Mouse (Mus musculus) left cerebral cortex, postnatal 14 days (tissue): ENCODE measurements around the gene Syt5. TPM values are rescaled to one million over a fixed set of nuclear protein-coding genes. Genes with fewer than 3 reads are reported as not detected.
"Not testable (repeated sequence)": the region's sequence is repeated elsewhere in the genome, so short reads cannot be mapped to it uniquely, and the experiment has no call there.

ENCODE experiments used
- DNase-seq, 2 experiments: peaks; one replicate each; pipeline ENCODE4 v3.0.0; 2021 to 2022; ENCODE audit warnings: low spot score in 2 of 2, mixed read lengths in 1 of 2
- intact Hi-C: fragments of 180-260 bp; cut with DNase I; formaldehyde crosslinking; loops from one replicate; pipeline ENCODE4 v1.15.1; 2025
- total RNA-seq, 2 experiments: library from RNA; stranded (reverse); gene quantifications; 2 replicates each; pipeline ENCODE4 v1.2.3; 2021

Syt5 gene
- total RNA-seq, 2 experiments from 2014 or later, result 241 to 259 TPM

DNA sequence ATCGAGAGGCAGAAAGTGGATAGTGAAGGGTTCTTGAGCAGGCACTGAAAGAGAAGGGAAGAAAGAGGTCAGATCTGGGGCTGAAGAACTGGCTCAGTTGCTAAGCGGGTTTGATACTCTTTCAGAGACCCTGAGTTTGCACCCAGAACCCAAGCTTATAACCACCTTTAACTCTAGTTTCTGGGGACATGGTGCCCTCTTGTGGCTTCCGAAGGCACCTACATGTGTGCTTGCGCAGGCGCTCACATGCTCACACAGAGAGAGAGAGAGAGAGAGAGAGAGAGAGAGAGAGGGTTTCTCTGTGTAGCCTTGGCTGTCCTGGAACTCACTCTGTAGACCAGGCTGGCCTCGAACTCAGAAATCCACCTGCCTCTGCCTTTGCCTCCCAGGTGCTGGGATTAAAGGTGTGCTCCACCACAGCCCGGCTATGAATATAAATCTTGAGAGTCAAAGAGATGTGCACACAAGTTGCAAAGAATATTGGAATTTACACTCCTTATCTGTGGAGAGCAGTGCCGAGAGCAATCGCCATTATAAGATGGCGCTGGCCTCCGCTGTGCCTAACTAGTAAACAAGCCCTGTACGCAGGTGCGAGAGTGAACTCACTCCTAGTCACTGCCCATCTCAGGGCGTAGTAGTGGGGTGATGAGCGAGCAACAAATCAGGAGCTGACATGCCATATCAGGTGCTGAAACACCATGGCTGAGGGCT lies 23.0 kb downstream of the Syt5 start, which contains the start of gene Tnni3:
TSS of gene Tnni3 (minus strand) at position 18 of the 711 bp plus-strand sequence.
- DNase-seq, result peak; percentile 49 to 54

DNA sequence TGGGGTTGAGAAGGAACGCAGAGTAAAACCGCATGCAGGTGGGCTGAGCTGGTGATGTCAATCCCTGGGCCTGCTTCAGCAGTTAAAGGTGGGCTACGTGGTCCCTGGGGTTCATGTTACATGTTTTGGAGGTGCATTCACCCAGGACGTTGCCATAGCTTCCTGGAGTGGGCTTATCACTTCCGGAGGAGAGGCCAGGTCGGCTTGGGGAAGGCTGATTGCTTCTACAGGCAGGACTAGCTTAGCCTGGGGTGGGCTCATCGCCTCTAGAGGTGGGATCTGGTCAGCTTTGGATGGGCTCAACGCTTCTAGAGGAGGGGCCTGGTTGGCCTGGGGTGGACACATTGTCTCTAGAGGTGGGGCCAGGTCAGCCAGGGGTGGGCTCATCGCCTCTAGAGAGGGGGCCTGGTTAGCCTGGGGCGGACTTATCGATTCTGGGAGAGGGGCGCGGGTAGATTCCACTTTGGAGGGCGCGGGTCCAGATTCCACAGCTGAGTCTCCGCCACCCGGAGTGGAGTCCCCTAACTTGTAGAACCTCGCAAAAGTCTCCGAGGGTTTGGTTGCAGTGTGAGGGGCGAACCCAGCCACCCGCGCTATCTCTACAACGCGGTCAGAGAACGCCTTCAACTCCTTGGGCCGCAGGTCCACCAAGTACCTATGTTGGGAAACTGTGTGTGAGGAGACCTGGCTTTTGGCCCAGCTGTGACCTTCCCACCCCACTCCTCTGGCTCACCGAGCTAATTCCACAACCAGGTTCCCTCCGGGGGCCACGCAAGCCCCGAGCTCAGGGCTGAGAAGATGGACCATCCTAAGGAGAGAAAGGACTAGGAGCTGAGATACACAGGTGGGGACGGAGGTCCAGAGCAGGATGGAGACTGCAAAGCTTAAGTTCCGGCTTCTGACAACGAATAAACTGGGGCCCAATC lies 23.9 kb downstream of the Syt5 start:
- intact Hi-C loops, result no loop called here
- DNase-seq, result no peak

More for the DNA sequence above, 23.0 kb downstream of the Syt5 start, which contains the start of gene Tnni3:
- intact Hi-C loops, result not testable (repeated sequence)

DNA sequence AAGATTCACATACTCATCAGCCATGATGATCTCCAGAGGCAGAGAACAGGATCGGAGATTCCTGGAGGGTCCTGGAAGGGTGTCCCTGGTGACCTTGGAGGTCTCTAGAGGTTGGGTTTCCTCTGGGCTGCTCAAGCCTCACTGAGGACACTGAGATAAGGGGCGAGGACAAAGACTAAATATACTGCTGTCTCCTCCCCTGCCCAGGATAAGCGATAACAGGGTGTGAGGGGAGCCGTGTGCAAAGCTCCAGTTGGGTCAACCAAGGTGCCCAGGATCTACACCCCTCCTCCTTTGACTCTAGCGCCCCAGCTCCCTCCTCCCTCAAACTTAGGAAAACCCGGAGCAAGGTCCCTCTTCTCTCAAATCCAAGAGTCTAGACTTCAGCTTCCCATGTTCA lies 25.0 kb downstream of the Syt5 start:
- DNase-seq, result no peak
- intact Hi-C loops, result no loop called here

DNA sequence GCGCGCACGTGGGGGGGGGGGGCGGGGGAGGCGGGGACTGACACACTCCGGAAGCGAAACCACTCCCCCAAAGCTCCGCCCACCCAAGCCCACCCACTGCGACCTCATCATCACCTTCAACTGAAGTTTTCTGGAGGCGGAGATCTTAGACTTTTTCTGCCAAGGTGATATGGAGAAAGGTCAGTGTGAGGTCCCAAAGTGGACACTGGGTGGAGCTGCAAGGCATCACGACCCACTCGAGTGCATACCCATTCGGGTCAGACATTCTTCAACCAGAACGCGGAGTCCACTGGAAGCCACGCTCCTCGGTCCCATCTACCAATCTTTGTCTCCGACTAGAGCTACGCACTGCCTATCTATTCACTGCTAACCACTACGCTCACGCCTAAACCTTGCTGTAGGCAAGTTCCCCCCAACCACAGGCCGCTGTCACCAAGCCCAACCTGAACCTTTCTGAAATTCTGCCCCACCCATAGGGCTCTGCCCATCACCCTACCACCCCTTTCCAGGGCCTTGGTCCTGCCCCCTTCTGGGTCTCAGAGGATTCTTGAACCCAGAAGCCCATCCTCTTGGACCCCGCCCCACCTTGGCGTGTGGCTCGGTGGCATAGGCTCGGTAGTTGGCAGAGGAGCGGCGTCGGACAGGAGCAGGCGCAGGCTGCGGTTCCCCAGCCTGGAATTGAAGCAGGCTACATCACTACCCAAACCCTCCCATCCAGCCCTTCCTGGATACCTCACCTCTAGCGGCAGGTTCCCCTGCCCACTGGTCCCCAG lies 25.9 kb downstream of the Syt5 start:
- intact Hi-C loops, result no loop called here
- no peak for DNase-seq

DNA sequence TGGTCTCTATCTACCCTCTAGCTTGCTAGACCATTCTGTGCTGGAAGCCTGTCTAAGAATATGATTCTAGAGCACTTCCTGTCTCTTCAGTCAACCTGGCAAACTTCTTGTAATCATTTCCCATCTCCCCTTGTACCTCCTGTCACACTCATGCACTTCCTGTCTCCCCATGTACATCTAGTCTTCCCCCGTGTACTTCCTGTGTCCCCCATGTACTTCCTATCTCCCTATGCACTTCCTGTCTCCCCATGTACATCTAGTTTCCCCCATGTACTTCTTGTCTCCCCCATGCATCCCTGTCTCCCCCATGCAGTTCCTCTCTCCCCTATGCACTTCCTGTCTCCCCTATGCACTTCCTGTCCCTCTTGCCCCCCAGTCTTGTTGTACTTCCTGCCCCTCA lies 28.9 kb downstream of the Syt5 start:
- no peak for DNase-seq

DNA sequence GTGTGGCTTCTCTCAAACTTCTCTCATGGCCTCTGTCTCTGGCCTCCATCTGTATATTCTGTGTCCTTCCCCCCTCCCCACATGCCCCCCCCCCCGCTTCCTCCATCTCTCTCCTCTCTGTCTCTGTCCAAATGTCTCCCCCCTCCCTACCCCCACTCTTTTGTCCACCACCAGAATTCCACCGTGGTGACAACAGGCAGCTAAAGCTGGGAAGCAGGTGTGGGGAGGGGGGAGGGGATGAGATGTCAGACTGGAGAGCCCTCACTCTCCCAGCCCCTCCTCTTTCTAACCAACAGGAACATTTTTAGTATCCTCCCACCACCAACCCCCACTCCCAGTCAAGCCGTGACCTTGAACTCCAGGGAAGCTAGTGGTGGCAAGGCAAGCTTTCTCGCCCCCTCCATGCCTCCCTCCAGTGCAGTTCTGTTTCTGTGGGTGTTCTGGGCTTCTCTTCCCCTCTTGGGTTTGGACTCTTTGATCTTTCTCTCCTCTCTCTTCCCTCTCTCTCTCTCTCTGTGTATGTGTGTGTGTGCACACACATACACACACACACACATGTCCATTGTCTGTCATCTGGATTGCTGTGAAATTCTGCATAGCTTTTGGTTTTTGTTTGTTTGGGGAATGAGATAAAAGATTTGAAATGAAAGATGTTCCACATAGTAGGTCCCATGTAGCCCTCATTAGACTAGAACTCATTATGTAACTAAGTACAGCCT lies 30.9 kb downstream of the Syt5 start, which contains the start of gene Tnnt1:
TSS of gene Tnnt1 (minus strand) at position 51 of the 719 bp plus-strand sequence.
- DNase-seq, result no peak
- intact Hi-C loops, result no loop called here

More for the DNA sequence above, 28.9 kb downstream of the Syt5 start:
- intact Hi-C loops, result no loop called here

DNA sequence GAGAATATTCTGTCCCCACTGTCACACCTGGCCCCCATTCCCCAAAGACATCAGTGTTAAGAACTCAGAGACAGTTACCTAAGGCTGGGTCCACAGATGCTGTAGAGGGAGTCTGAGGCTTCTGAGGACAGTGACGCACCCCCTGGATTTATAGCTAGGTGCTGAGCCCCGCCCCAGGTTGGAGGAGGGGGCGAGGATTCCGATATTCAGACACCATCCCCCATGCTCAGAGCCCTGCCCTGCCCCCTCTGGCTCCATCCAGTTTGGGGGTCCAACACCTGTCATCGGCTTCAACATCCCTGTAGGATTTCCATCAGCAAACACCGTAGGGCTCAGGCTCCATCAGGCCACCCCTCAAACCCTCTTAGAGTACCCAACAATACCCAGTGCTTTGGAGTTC lies 31.5 kb downstream of the Syt5 start:
- no peak for DNase-seq
- intact Hi-C loops, result no loop called here

DNA sequence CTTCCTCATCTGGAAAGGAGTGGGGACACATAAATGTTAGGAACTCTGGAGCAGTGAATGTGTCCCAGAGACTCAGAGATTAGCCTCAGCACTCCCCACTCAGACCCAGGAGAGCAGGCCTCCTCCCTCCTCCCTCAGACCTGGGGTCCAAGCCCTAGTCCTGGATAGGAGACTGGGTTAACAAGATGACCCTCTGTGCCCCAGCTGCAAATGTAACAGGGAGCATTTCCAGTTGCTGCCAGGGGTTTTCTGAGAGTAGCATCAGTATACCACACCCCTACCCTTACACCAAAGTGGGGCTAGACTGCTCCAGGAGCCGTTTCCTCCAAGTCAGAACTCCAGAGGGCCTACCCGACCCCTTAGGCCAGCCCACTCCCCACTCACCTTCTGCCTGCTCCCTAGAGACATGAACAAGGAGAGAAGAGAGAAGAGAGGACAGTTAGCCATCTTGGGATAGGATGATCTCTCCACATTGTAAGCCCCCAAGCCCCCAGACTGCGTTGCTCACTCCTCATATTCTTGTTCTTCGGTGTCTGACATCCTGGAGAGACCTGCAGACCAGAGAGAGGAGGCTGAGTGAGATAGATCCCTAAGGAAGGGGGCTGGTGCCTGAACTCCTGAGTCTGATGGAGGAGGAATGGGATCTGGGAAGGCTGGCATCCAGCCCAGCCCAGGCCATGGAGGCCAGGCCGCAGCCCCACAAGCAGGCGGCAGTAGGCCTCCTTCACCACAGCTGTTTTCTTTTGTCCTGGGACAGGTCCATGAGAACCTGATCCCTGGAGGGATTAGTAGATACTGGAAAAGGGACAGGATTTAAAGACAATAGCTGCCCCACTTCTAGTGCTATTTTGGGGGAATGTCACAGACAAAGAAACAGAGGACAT lies 33.3 kb downstream of the Syt5 start:
- no peak for DNase-seq
- intact Hi-C loops, result no loop called here

DNA sequence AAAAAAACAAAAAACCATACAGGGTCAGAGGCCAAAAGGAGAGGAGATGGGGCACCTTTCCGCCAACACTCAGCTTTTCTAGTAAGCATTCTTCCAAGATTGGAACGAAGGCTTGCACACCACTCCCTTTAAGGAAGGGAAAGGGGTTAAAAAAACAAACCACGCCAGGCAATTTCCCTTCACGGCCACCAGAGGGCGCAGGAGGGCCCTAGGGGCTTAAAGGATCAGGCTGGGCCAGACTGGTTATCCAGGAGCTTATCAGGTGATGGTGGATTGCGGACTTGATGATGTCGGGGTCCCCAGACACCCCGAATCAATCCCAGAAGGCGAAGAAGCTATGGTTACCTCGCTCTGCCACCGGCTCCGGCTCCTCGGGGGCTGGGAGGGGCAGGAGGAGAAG lies 34.1 kb downstream of the Syt5 start:
- intact Hi-C loops, result no loop called here
- DNase-seq, result no peak

DNA sequence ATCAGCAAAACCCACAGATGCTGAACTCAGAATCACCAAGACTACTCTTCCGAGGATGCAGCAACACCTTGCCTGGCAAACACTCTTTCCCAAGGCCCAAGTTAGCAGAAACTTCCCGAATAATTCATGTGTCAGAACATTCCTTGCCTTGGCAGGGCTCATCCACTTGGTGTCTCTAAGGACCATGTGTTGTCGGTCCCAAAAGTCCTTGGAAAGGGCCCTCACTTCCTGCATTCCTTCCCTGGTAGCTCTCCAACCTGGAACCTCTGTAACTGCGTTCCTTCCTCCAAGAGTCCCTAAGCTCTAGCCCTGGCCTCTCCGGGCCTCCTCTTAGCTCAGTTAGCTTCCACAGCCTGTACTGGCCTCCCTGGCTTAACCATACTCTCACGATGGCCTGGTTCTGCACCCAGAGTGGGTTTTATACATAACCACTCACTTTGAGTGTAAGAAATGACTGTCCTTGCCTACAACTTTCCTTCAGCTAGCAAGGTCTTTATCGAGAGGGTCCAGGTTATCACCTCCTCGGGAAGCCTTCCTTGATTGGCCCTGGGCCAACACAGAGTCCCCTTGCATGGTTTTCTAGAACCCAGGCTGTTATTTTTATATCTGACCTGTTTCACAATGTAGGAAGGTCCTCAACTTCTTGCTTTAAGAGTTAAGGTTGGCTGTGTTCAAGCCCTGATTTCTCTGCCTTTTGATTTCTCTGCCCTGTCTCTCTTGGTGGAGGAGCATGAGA lies 35.7 kb downstream of the Syt5 start:
- no peak for DNase-seq
- intact Hi-C loops, result no loop called here

DNA sequence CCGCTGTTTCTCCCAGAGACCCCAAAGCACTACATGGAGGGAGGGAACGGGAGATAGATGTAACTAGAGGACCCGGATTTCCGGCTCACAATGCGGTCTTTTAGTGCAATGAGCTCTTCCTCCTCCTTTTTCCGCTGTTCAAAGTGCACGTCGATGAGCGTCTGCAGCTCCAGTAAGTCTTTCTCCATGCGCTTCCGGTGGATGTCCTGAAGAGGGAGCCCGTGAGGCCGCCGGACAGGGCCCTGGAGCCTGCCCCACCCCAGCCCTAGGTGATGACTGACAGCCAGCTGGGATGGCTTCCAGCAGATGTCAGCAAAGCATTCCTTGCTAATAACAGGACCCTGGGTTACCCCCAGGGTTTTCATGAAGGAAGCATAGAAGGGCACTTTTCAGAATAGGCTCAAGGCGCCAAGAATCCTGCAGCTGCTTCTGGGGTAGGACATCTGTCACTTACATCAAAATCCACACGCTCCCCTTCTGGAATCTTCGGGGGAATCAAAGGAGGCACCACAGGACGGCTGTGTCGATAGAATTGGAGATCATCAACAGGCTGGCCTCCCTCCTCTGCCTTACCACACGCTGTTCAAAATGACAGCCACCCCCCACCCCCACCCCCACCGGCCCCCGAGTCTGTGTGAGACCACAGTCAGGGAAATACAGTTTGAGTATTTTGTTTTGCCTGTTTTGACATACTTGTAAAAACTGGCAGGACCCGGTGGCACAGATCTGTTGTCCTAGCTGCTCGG lies 37.3 kb downstream of the Syt5 start:
- DNase-seq, result peak; percentile 58 to 63
- intact Hi-C loops, result no loop called here

DNA sequence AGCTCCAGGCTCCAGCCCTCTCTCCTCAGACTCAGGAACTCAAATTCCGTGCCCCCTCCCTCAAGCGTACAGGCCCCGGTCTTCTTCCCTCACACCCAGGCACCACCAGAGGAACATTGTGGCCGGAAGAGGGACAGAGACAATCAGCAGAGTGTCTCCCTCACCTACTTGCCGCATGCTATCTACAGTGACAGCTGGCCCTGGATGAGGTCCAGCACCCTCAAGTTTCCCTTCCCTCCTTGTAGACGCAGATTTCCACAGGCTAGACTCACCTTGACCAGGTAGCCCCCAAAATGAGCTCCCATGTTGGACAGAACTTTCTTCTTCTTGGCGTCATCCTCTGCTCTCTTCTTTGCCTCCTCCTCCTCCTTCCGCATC lies 38.6 kb downstream of the Syt5 start:
- intact Hi-C loops, result no loop called here

DNA sequence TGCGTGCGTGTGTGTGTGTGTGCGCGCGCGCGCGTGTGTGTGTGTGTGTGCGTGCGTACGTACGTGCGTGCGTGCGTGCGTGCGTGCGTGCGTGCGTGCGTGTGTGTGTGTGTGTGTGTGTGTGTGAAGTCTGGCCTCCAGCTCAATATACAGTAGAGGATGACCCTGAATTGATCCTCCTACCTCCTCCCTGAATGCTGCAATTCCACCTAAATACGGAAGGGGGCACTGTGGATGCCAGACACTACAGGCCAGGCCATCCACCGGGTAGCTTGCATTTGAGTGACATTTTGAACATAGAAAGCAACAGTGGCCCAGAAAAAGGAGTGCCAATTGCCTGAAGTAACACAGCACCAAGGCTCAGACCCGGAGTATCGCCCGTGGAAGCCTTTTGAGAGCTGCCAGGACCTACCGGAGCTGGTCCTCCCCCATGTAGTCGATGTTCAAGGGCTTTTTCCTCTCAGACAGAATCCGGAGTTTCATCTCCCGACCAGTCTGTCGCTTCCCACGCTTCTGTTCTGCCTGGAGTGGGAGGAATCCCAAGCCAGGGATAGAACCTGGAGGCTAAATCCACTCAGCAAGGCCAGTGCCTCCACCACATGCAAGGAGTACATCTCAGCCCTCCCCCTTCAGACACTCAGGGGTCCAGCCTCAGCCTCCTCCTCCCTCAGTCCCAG lies 39.1 kb downstream of the Syt5 start:
- intact Hi-C loops, result no loop called here
- DNase-seq, result peak in 1 of 2 experiments; percentile 47

More for the DNA sequence above, 38.6 kb downstream of the Syt5 start:
- no peak for DNase-seq

DNA sequence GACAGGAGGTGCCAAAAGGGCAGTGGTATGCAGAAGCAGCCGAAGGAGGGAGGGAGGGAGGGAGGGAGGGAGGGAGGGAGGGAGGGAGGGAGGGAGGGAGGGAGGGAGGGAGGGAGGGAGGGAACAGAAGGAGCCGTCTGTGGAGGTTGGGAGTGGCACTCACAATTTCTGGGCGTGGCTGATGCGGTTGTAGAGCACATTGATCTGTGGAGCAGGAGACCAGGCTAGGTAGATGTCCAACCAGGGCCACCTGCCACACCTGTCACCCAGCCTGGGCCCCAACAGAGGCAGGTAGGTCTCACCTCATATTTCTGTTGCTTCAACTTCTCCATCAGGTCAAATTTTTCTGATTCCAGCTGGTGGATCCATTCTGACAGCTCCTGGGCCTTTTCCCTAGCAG lies 40.1 kb downstream of the Syt5 start:
- no peak for DNase-seq
- intact Hi-C loops, result no loop called here

DNA sequence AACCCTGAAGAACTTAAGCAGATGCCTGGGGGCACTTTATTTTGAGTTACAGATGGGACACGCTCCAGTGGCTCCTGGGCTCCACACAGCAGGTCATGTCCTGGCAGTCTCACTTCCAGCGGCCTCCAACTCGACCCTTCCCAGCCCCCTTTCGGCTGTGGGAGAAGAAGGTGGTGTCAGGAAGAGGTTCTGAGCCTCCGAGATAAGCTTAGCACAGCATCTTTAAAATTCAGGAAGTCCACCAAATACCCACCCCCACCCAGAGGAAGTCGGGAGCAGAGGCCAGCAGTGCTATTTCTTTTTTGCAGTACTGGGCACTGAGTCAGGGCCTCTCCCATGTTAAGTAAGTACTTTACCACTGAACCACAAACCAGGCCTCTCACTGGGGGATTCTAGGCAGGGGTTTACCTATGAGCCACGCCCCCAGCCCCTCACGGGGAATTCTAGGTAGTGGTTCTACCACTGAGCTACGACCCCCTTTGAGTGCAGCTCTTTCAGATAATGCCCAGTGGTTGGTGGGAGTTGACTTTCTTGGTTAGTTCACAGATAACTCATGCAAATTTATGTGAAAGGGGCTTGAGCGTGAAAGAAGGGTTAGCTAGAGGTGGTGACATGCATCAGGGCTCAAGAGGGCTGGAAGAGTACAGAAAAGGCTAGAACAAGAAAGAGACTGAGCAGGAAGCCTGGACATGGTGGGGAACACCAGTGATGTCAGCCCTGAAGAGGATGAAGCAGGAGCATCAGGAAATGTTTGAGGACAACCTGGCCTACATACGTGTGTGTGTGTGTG lies 42.5 kb downstream of the Syt5 start:
- DNase-seq, result no peak
- intact Hi-C loops, result no loop called here

DNA sequence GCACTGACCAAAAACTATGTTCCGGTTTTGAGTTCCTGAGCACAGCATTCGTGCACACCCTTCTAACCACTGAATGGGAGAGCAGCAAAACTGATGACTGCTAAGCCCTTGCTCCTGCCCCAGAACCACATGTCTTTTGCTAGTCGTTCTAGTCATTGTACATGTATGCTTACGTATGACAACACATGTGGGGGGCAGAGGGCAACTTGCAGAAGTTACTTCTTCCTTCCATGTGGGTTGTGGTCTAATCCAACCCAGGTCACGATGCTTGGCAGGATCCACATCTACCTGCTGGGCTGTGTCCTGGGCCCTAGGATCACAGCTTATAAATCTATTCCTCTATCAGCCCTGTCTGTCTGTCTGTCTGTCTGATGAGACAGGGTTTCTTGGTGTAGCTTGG lies 43.5 kb downstream of the Syt5 start:
- DNase-seq, result no peak
- intact Hi-C loops, result no loop called here
